Mouse (Mus musculus) cerebellum, postnatal 4 days (tissue): ENCODE data around the gene Chmp2b.

ENCODE experiments used
- DNase-seq, 2 experiments: peaks; one replicate each; pipeline ENCODE4 v3.0.0; 2022; ENCODE audit warnings: low spot score in 2 of 2, mixed read lengths in 1 of 2

Gene Chmp2b

DNA sequence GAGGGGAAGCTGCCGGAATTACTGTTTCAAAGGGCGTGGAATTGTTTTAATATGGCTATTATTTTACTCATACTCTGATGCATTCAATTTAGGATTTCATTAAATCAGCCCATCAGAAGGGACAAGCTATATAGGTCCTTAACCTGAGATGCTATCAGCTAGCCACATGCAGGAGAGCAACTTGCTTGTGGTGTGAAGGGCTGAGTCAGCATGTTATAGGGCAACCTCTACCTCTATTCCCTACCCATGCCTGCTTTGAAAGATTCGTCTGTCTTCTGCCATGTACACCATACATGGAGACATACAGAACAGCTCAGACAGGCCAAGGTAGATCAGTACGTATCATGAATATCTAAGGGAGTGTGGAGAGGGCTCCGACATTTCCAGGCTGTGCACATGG, 35.8 kb downstream of the Chmp2b start:
- no peak for DNase-seq

DNA sequence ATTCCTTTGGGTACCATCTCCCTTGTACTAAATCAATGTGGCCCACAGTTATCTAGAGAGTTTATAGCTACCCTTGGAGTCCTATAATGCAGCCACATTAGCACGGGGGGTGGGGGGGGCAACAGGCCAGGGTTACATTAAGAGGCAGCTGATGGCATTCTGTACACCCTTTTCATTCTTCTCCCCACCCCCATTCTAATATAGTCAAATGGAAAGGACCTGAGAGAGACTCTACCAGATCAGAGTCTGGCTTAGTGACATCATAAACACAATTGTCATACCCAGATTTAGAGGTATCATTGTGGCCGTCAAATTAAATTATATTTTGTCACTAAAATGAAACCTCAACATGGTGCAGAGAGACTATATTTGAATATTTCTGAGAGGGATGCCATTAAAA, 36.5 kb downstream of the Chmp2b start:
- DNase-seq = no peak

DNA sequence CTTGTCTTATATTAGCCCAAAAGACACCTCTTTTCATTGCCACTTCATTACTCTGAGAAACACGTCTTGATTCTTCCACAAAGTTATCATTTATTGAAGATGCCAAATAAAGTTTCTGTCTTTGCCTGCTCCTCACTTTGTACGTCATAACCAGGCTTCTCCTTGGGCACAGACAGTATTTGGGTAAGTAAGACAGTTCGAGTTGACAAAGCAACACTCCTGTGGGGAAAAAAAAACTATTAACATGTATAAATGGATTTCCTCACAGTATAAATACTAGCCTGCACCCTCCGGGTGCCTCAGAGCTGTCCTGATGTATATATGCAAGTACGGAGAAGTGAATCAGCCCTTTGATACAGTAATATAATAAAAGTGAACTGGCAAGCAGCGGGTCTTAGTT, 42.3 kb downstream of the Chmp2b start, which contains the start of gene Pou1f1:
TSS of gene Pou1f1 (plus strand) at position 301 of the 400 bp plus-strand sequence.
- DNase-seq = no peak

DNA sequence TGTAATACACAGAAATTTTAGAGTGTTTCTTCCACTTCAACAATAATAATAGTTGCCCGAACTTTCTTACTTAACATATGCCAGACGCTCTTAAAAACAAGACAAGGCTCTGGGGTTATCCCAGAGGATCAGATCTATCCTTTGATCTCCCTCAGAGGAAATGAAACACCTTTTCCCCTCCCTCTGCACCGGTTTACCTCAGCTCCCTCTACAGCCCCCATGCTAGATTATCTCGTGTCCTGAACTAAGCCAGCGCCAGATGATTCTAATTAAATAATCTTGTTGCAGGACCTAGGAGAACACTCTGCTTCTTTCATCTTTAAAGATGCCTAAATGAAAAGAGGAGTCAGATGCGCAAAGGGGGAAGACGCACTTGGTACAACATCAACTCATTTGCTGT, 48.3 kb downstream of the Chmp2b start:
- no peak for DNase-seq

DNA sequence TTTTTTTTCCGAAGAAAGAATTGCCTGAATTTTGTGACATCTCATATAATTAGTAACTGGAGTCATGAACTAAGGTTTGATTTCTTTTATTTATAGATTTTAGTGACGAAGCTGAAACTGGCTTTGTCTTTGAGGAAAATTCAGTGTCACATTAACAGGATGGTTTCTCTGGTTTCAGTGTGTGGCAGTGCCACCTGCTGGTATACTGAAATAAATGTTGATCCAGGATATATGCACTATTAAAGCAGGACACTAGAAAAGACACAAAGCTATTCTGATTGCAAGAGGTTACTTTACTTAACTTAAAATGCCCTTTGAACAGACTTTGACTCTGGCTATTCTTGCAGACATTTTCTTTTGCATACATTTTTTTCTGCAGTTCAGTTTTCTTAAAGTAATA, 65.5 kb downstream of the Chmp2b start:
- peak in 1 of 2 experiments; percentile 12 for DNase-seq

DNA sequence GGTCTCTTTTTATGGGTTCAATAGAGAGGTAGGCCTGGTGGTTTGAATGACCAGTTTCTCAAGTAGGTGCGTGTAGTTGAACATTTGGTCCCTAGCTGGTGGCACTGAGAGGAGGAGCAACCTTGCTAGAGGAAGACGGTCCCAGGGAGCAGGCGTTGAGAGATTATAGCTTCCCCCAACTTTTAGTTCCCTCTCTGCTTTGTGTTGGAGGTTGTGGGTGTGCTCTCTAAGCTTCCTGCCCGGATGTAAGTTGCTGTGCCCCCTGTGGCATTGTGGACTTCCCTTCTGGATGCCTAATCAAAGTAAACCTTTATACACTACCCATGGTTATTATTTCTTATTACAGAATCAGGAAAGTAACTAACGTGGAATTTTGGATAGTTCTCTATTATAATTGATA, 66.5 kb downstream of the Chmp2b start:
- DNase-seq = no peak
